Mouse (Mus musculus) ES-Bruce4 (cell line): ENCODE data around the gene Eif2ak4. TPM values are rescaled to one million over a fixed set of nuclear protein-coding genes. Genes with fewer than 3 reads are reported as not detected.
A peak's percentile ranks its signal among the peaks of the same experiment; 100 is the strongest.

Experiments used
- H3K27ac ChIP-seq: 2 replicates; pipeline ENCODE4 v1.5.1; 2012; ENCODE audit warnings: low read length, inconsistent platforms; ENCODE audit not compliant: insufficient read depth
- H3K27me3 ChIP-seq: 2 replicates; pipeline ENCODE4 v1.6.1; 2012; ENCODE audit warnings: mild to moderate bottlenecking, low read length, inconsistent platforms; ENCODE audit not compliant: control insufficient read depth, poor library complexity, insufficient read depth, severe bottlenecking
- H3K36me3 ChIP-seq: 2 replicates; pipeline ENCODE4 v1.6.1; 2012; ENCODE audit warnings: inconsistent platforms, mild to moderate bottlenecking, low read length, moderate library complexity; ENCODE audit not compliant: control insufficient read depth, poor library complexity, insufficient read depth, severe bottlenecking
- H3K4me1 ChIP-seq: one replicate; pipeline ENCODE4 v1.8.1; 2011; ENCODE audit warnings: low read length; ENCODE audit not compliant: control insufficient read depth, insufficient read depth
- H3K4me3 ChIP-seq: 2 replicates; pipeline ENCODE4 v1.5.1; 2011; ENCODE audit warnings: low read depth, mild to moderate bottlenecking, low read length
- H3K9ac ChIP-seq: 2 replicates; pipeline ENCODE4 v1.6.1; 2012; ENCODE audit warnings: low read depth, mild to moderate bottlenecking, inconsistent platforms; ENCODE audit not compliant: poor library complexity, severe bottlenecking
- H3K9me3 ChIP-seq: replicated peaks from 2 replicates; pipeline ENCODE4 v1.6.1; 2012; ENCODE audit warnings: mild to moderate bottlenecking, low read length, inconsistent platforms; ENCODE audit not compliant: control insufficient read depth, poor library complexity, insufficient read depth, severe bottlenecking
- CTCF ChIP-seq: IDR thresholded peaks from one replicate; pipeline ENCODE4 v1.8.1; 2011; ENCODE audit warnings: low read depth, low read length
- EP300 ChIP-seq: IDR thresholded peaks from 2 replicates; pipeline ENCODE4 v1.6.1; 2011; ENCODE audit warnings: low read depth, low read length; ENCODE audit not compliant: insufficient read depth
- POLR2A ChIP-seq: IDR thresholded peaks from one replicate; pipeline ENCODE4 v1.8.1; 2011; ENCODE audit warnings: low read length; ENCODE audit not compliant: insufficient read depth
- polyA plus RNA-seq: library from polyadenylated mRNA; stranded (reverse); fragments of >200 nt; gene quantifications from 2 replicates; pipeline ENCODE4 v1.2.4, GENCODE M21; 2011; ENCODE audit warnings: low read depth; ENCODE audit not compliant: missing spikeins, insufficient read depth, insufficient read length

Eif2ak4 gene
- polyA plus RNA-seq, 1 experiment = 20.7 TPM

GRCm38 (mm10) chr2:118499135-118499961 lies 110.9 kb downstream of the Eif2ak4 start:
- no peaks in the 10 kb centered on the region for H3K27me3 ChIP-seq
- H3K9me3 ChIP-seq = no peaks in the 10 kb centered on the region
- H3K4me3 ChIP-seq = no peak overlapping the region
- TF ChIP-seq POLR2A (no peak), EP300 (no peak), CTCF (no peak)
- no peak overlapping the region for H3K27ac ChIP-seq
- no peaks in the 10 kb centered on the region for H3K36me3 ChIP-seq
- no peak overlapping the region for H3K9ac ChIP-seq
- no peaks in the 10 kb centered on the region for H3K4me1 ChIP-seq

- H3K36me3 ChIP-seq = no peaks in the 10 kb centered on the region
- H3K4me3 ChIP-seq = no peak overlapping the region
- H3K4me1 ChIP-seq = no peaks in the 10 kb centered on the region
- H3K27ac ChIP-seq = no peak overlapping the region
- H3K9ac ChIP-seq = no peak overlapping the region
- no peak for TF ChIP-seq EP300
- TF ChIP-seq POLR2A = no peak
- no peak for TF ChIP-seq CTCF
- no peaks in the 10 kb centered on the region for H3K9me3 ChIP-seq
- H3K27me3 ChIP-seq = no peaks in the 10 kb centered on the region
Measured at GRCm38 (mm10) chr2:118500191-118500590, 111.8 kb downstream of the Eif2ak4 start.

- no peaks in the 10 kb centered on the region for H3K27me3 ChIP-seq
- no peak overlapping the region for H3K4me3 ChIP-seq
- no peaks in the 10 kb centered on the region for H3K36me3 ChIP-seq
- TF ChIP-seq EP300 = no peak
- no peak for TF ChIP-seq CTCF
- no peak for TF ChIP-seq POLR2A
- no peaks in the 10 kb centered on the region for H3K4me1 ChIP-seq
- no peak overlapping the region for H3K9ac ChIP-seq
- no peak overlapping the region for H3K27ac ChIP-seq
- H3K9me3 ChIP-seq = no peaks in the 10 kb centered on the region
Measured at GRCm38 (mm10) chr2:118507126-118507525, 118.7 kb downstream of the Eif2ak4 start.

- Histone ChIP-seq H3K27ac (no peak overlapping the region), H3K9ac (peak overlapping the region; percentile 62), H3K27me3 (no peaks in the 10 kb centered on the region), H3K9me3 (no peaks in the 10 kb centered on the region), H3K36me3 (no peaks in the 10 kb centered on the region), H3K4me3 (peak overlapping the region; percentile 38; the same call in 1 of the 2 replicates), H3K4me1 (no peaks in the 10 kb centered on the region)
- no peak for TF ChIP-seq EP300
- no peak for TF ChIP-seq CTCF
Measured at GRCm38 (mm10) chr2:118509688-118510446, 121.4 kb downstream of the Eif2ak4 start.

GRCm38 (mm10) chr2:118510447-118511310 lies 122.3 kb downstream of the Eif2ak4 start:
- Histone ChIP-seq H3K27ac (no peak overlapping the region), H3K4me3 (peak overlapping the region; percentile 38)

More at GRCm38 (mm10) chr2:118510447-118511310, 122.3 kb downstream of the Eif2ak4 start:
- TF ChIP-seq EP300 = no peak
- TF ChIP-seq CTCF = no peak
- no peak for TF ChIP-seq POLR2A
- H3K9me3 ChIP-seq = no peaks in the 10 kb centered on the region
- H3K9ac ChIP-seq = peak overlapping the region; percentile 62
- H3K4me1 ChIP-seq = no peaks in the 10 kb centered on the region
- no peaks in the 10 kb centered on the region for H3K27me3 ChIP-seq
- H3K36me3 ChIP-seq = no peaks in the 10 kb centered on the region
